Comparison of ENCODE assay signal across 8 mouse cellular contexts in the genomic region with DNA sequence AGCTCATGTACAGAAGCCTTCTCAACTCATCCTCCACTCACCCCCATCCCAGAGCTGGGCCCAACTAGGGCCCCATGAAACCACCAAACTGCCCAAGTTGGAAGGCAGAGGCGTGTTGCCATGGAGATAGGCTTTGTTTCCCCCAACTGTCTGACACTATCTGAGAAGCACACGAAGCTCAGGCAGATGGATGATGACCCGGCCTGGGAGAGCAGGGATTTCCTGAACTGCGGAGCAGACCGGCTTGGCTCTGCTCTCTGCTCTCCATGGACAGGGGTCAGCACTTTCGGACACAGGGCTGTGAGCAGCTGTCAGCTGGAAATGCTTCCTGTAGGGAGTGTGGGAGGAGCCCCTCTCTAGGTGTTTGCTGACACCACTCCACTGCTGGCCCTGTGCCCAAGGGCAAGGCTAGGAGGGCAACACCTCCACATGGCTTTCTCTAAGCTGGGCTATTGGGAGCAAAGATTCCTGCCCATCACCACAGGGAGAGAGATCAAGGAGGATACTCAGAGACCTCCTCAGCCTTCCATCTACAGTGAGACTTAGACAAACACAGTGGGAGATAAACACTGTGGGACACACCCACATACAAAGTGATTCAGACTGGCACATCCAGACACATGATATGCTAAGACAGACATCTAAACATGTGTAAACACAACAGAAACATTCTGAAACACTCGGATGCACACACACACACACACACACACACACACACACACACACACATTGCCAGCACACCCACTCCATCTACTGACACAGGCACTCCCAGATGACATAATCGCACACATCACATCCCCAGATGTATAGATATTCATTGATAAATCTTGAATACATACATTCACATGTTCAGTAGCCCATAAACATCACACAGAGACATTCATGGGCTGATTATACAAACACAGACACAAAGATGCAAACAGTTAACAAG. TPM values are rescaled to one million over a fixed set of nuclear protein-coding genes. Genes with fewer than 3 reads are reported as not detected.
DNase-seq lines count a peak whose midpoint lies in the region; ATAC-seq and TF ChIP-seq lines count a peak whose summit lies in the region.

No protein-coding gene starts in this region.

- TF ChIP-seq POLR2A in heart, adult 2 months (IDR thresholded peaks at IDR 0.05; ENCODE audit: insufficient read depth, low read depth, low read length): no peak

- peak; percentile 16; the same call in 1 of the 2 replicates for TF ChIP-seq EP300 in heart, adult 2 months (IDR thresholded peaks at IDR 0.05; ENCODE audit: insufficient read depth, low read depth, low read length)

- DNase-seq in thymus, postnatal 0 days (ENCODE audit: low spot score): peak; percentile 39
- no peak for DNase-seq in thymus, postnatal 36 days
- DNase-seq in heart, adult 2 months: peak in 1 of 2 experiments; percentile 61
- DNase-seq in kidney, postnatal 14 days: peak; percentile 87
- DNase-seq in cerebellum, postnatal 25 days: no peak
- DNase-seq in left cerebral cortex, adult 2 months (ENCODE audit: extremely low spot score in 1 of 2, low spot score in 2 of 2): no peak
- DNase-seq in cerebellum, adult 11-12 months: no peak

- no peaks in the 10 kb centered on the region for H3K27me3 ChIP-seq in heart, adult 2 months (ENCODE audit: control insufficient read depth, insufficient read depth, low read length)

- H3K4me1 ChIP-seq in heart, adult 2 months (ENCODE audit: control insufficient read depth, insufficient read depth, low read length): peaks cover 15% of the 10 kb centered on the region

- H3K79me2 ChIP-seq in heart, adult 2 months (replicated peaks; ENCODE audit: control insufficient read depth, insufficient read depth, low read length): no peaks in the 10 kb centered on the region

- H3K4me3 ChIP-seq in heart, adult 2 months: no peak overlapping the region
- H3K4me3 ChIP-seq in left cerebral cortex, adult 2 months: no peak overlapping the region

- 24% methylated on average over 8 of the region's 8 CpGs for WGBS in heart, adult 2 months

- intact Hi-C loops in heart, adult 2 months (cut with DNase I): no loop called here
- intact Hi-C loops in left cerebral cortex, adult 2 months (cut with DNase I): no loop called here

- no peak overlapping the region for H3K27ac ChIP-seq in heart, adult 2 months
- H3K27ac ChIP-seq in left cerebral cortex, adult 2 months: no peak overlapping the region

- no peak overlapping the region for H3K9ac ChIP-seq in heart, adult 2 months (ENCODE audit: low read depth, low read length)

- no peak for TF ChIP-seq CTCF in heart, adult 2 months (IDR thresholded peaks at IDR 0.05)
- TF ChIP-seq CTCF in left cerebral cortex, adult 2 months (IDR thresholded peaks at IDR 0.05): no peak

- ATAC-seq in megakaryocyte-erythroid progenitor cell, adult 5-6 weeks (replicated peaks; ENCODE audit: low FRiP score, low TSS enrichment, poor library complexity, severe bottlenecking): peak; percentile 93

- H3K36me3 ChIP-seq in heart, adult 2 months (ENCODE audit: control insufficient read depth, insufficient read depth, low read length): no peaks in the 10 kb centered on the region

RNA-seq across cellular contexts. Expression of gene C77080, which starts 4.5 kb away (rescaled TPM):
- 3.3 and 3.6 TPM in 2 replicates for polyA plus RNA-seq in thymus, postnatal 0 days (2015; fragmentation: Nextera tagmentation; extraction: Ambion mirVana)
- total RNA-seq in heart, adult 2 months (2021): 1 to 10 TPM; 3.2 to 3.7 TPM
- polyA plus RNA-seq in heart, adult 2 months (2012; rRNA removed): 3.8 and 4.4 TPM in 2 replicates
- 0.20 and 0.45 TPM in 2 replicates for total RNA-seq in megakaryocyte-erythroid progenitor cell, adult 5-6 weeks (2014; fragmentation: Nextera tagmentation)
- 0.11 TPM in 1 of 2 replicates, not detected in the other for total RNA-seq in megakaryocyte-erythroid progenitor cell, adult 5-6 weeks (2017)
- 10 to 100 TPM; 22.5 to 25.9 TPM for total RNA-seq in left cerebral cortex, adult 2 months (2021)

RNA-seq across cellular contexts. Expression of gene Sync, which starts 30.7 kb away (rescaled TPM):
- polyA plus RNA-seq in thymus, postnatal 0 days (2015; fragmentation: Nextera tagmentation; extraction: Ambion mirVana): 0.31 and 0.35 TPM in 2 replicates
- total RNA-seq in heart, adult 2 months (2021): 10 to 100 TPM; 17.7 to 17.9 TPM
- polyA plus RNA-seq in heart, adult 2 months (2012; rRNA removed): 8.7 and 18.8 TPM in 2 replicates
- total RNA-seq in megakaryocyte-erythroid progenitor cell, adult 5-6 weeks (2014; fragmentation: Nextera tagmentation): not detected in 2 replicates
- total RNA-seq in megakaryocyte-erythroid progenitor cell, adult 5-6 weeks (2017): not detected in 2 replicates
- total RNA-seq in left cerebral cortex, adult 2 months (2021): 1 to 10 TPM; 1.8 to 2.2 TPM

Comparison
In these comparisons a context has a peak if more than half of its experiments do, and no peak if none do; other contexts are left out.
1. DNase-seq: peak in thymus, postnatal 0 days (single experiment) and kidney, postnatal 14 days (single experiment); none in thymus, postnatal 36 days (0 of 2), cerebellum, postnatal 25 days (0 of 2), left cerebral cortex, adult 2 months (0 of 2) and cerebellum, adult 11-12 months (single experiment).
2. RNA of gene C77080, which starts 4.5 kb away (total RNA-seq): 22.5 to 25.9 TPM in left cerebral cortex, adult 2 months; 3.2 to 3.7 TPM in heart, adult 2 months and 0.11 to 0.45 TPM in megakaryocyte-erythroid progenitor cell, adult 5-6 weeks; every median in the first group is over 4 times any median in the second.
3. RNA of gene Sync, which starts 30.7 kb away (total RNA-seq): 17.7 to 17.9 TPM in heart, adult 2 months; 1.8 to 2.2 TPM in left cerebral cortex, adult 2 months and not detected in megakaryocyte-erythroid progenitor cell, adult 5-6 weeks; every median in the first group is over 4 times any median in the second.